8 mouse cellular contexts compared by ENCODE assay signal in the genomic region with DNA sequence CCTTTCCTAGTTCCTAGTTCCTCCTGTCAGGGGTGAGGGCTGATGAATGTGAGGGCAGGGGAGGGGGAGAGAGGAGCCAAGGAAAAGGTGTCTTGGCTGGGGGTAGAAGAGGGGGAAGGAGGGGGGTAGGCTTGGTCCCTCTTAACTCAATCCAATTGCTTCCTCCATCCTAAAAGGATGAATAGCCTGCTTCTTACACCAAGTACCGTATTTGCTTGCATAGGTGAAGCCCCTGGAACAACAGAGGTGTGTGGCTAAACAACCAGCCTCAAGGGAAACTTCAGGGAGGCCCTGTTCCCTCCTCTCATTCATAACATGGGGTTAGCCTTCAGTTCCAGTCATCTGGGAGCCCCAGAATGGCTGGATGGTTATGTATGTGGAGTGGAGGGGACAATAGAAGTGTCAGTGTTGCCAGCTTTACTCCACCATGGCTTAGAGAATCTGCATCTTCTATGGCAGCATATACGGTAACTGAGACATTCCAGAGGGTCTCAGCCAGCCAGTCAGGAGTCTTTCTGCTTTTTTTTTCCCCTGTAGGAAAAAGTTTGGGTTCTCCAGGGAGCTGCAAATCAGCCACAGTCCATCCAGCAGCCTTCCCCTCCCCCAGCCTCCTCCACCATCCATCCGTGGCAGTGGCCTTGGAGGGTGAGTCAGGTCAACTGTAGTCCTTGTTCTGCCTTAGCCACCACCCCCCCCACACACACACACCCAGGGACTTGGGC.
A peak's percentile ranks its signal among the peaks of the same experiment; 100 is the strongest.
DNase-seq lines count a peak whose midpoint lies in the region; ATAC-seq and TF ChIP-seq lines count a peak whose summit lies in the region.
"Had no signal": no experiment of that assay in that cellular context is flagged by ENCODE, and none has a peak within 500 bp of the region (broad histone marks: within the 10 kb centered on the region; RNA-seq: fewer than 3 reads in every experiment).

No protein-coding gene starts in this region.

- no peak; the same call in 1 of the 2 replicates for ATAC-seq in neural tube, embryonic 15.5 days (ENCODE audit: low FRiP score)

- H3K4me1 ChIP-seq in neural tube, embryonic 15.5 days: peaks cover 20% of the 10 kb centered on the region
- H3K4me1 ChIP-seq in embryonic facial prominence, embryonic 10.5 days: peaks cover 60% of the 10 kb centered on the region
- H3K4me1 ChIP-seq in limb, embryonic 10.5 days: peaks cover 60% of the 10 kb centered on the region
- H3K4me1 ChIP-seq in thymus, adult 2 months (replicated peaks; ENCODE audit: control insufficient read depth, insufficient read depth, low read length): peaks cover 16% of the 10 kb centered on the region

- peak; percentile 76 for DNase-seq in neural tube, embryonic 10.5 days (ENCODE audit: extremely low spot score, low spot score)
- peak; percentile 83 for DNase-seq in embryonic facial prominence, embryonic 10.5 days (ENCODE audit: low spot score)
- DNase-seq in limb, embryonic 10.5 days (ENCODE audit: low spot score): peak; percentile 74
- no peak for DNase-seq in left cerebral cortex, adult 11 months (ENCODE audit: low spot score)
- DNase-seq in cerebellum, postnatal 10 days: no peak
- DNase-seq in thymus, adult 2 months: no peak

- H3K27ac ChIP-seq in neural tube, embryonic 15.5 days (replicated peaks): no peak overlapping the region; the same call in 1 of the 2 replicates
- H3K27ac ChIP-seq in embryonic facial prominence, embryonic 10.5 days (replicated peaks): peak overlapping the region; percentile 94
- H3K27ac ChIP-seq in limb, embryonic 10.5 days: peak overlapping the region; percentile 93
- H3K27ac ChIP-seq in thymus, adult 2 months (ENCODE audit: control insufficient read depth, insufficient read depth, low read length): no peak overlapping the region

- no peak overlapping the region for H3K9ac ChIP-seq in neural tube, embryonic 15.5 days (replicated peaks)

- no peaks in the 10 kb centered on the region for H3K9me3 ChIP-seq in neural tube, embryonic 15.5 days (replicated peaks)
- H3K9me3 ChIP-seq in embryonic facial prominence, embryonic 10.5 days: no peaks in the 10 kb centered on the region; the same call in 1 of the 2 replicates
- H3K9me3 ChIP-seq in limb, embryonic 10.5 days (replicated peaks): no peaks in the 10 kb centered on the region

- WGBS in neural tube, embryonic 15.5 days: 3% methylated on average over 3 of the region's 3 CpGs
- WGBS in embryonic facial prominence, embryonic 10.5 days: 0% methylated on average over 3 of the region's 3 CpGs
- WGBS in limb, embryonic 10.5 days: 0% methylated on average over 3 of the region's 3 CpGs
- 71% methylated on average over 3 of the region's 3 CpGs for WGBS in thymus, adult 2 months

- peaks cover 10% of the 10 kb centered on the region; the same call in 1 of the 2 replicates for H3K27me3 ChIP-seq in neural tube, embryonic 15.5 days (replicated peaks)
- no peaks in the 10 kb centered on the region; the same call in 1 of the 2 replicates for H3K27me3 ChIP-seq in embryonic facial prominence, embryonic 10.5 days (replicated peaks; ENCODE audit: low read depth, poor library complexity, severe bottlenecking)
- no peaks in the 10 kb centered on the region for H3K27me3 ChIP-seq in limb, embryonic 10.5 days (ENCODE audit: low read depth, poor library complexity, severe bottlenecking)
- no peaks in the 10 kb centered on the region for H3K27me3 ChIP-seq in thymus, adult 2 months (ENCODE audit: control insufficient read depth, insufficient read depth, low read length)

- no peak for TF ChIP-seq CTCF in thymus, adult 2 months (IDR thresholded peaks at IDR 0.05; ENCODE audit: borderline replicate concordance, control insufficient read depth, extremely low read depth, insufficient read depth, low read length, poor library complexity)

- no peak overlapping the region for H3K4me2 ChIP-seq in neural tube, embryonic 15.5 days

- TF ChIP-seq POLR2A in thymus, adult 2 months (IDR thresholded peaks at IDR 0.05; ENCODE audit: control insufficient read depth, extremely low read depth, insufficient read depth, low read length, poor library complexity): no peak

- no peak overlapping the region for H3K4me3 ChIP-seq in neural tube, embryonic 15.5 days (replicated peaks)
- peak overlapping the region; percentile 49 for H3K4me3 ChIP-seq in embryonic facial prominence, embryonic 10.5 days
- H3K4me3 ChIP-seq in limb, embryonic 10.5 days: peak overlapping the region; percentile 37
- H3K4me3 ChIP-seq in thymus, adult 2 months (ENCODE audit: control insufficient read depth, insufficient read depth, low read length): no peak overlapping the region
- H3K4me3 ChIP-seq: erythroblast, embryonic 14.5 days had no signal

- no peaks in the 10 kb centered on the region for H3K36me3 ChIP-seq in neural tube, embryonic 15.5 days
- no peaks in the 10 kb centered on the region for H3K36me3 ChIP-seq in embryonic facial prominence, embryonic 10.5 days (replicated peaks)
- H3K36me3 ChIP-seq in limb, embryonic 10.5 days: no peaks in the 10 kb centered on the region
- H3K36me3 ChIP-seq in thymus, adult 2 months (ENCODE audit: control insufficient read depth, insufficient read depth, low read length): no peaks in the 10 kb centered on the region

Comparison
In these comparisons a context has a peak if more than half of its experiments do, and no peak if none do; other contexts are left out.
1. DNase-seq: peak in neural tube, embryonic 10.5 days (single experiment), embryonic facial prominence, embryonic 10.5 days (single experiment) and limb, embryonic 10.5 days (single experiment); none in left cerebral cortex, adult 11 months (single experiment), cerebellum, postnatal 10 days (0 of 2) and thymus, adult 2 months (single experiment).
2. H3K27ac ChIP-seq: peak in embryonic facial prominence, embryonic 10.5 days (single experiment) and limb, embryonic 10.5 days (single experiment); none in neural tube, embryonic 15.5 days (single experiment) and thymus, adult 2 months (single experiment).
3. H3K4me3 ChIP-seq: peak in embryonic facial prominence, embryonic 10.5 days (single experiment) and limb, embryonic 10.5 days (single experiment); none in neural tube, embryonic 15.5 days (single experiment) and thymus, adult 2 months (single experiment).